Mouse (Mus musculus) splenic B cell, adult 2 months (primary cell): ENCODE results near the gene Garem2.

ENCODE experiments used
- DNase-seq: peaks from one replicate; pipeline ENCODE4 v3.0.0-alpha.2; 2011; ENCODE audit warnings: low read depth, low spot score
- H3K27me3 ChIP-seq: 2 replicates; pipeline ENCODE4 v1.6.1; 2012; ENCODE audit warnings: mild to moderate bottlenecking, low read length, moderate library complexity, mixed read lengths; ENCODE audit not compliant: control insufficient read depth, poor library complexity, insufficient read depth, severe bottlenecking
- H3K36me3 ChIP-seq: 2 replicates; pipeline ENCODE4 v1.6.1; 2012; ENCODE audit warnings: mild to moderate bottlenecking, low read length, moderate library complexity, mixed read lengths; ENCODE audit not compliant: control insufficient read depth, poor library complexity, insufficient read depth, severe bottlenecking

Garem2 gene

DNA sequence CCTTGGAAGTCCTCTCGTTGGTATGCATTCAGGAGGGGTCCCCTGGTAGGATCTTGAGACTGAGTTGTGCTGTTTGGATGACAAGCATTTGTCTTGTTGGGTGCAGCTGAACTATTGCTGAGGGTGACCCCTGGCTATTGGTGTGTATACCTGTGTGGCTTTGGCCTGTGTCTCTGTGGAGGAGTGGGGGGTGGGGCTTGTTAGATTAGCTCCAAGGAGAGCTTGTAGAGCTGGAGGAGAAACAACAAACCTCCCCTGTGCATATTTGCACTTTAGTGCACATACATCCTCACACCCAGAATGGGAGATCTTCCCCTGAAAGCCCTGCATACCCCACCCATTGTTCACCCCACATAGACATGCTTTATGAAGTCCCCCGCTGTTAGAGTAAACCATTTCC lies 1.8 kb downstream of the Garem2 start:
- Histone ChIP-seq H3K36me3 (no peaks in the 10 kb centered on the region), H3K27me3 (no peaks in the 10 kb centered on the region)
- DNase-seq = no peak

DNA sequence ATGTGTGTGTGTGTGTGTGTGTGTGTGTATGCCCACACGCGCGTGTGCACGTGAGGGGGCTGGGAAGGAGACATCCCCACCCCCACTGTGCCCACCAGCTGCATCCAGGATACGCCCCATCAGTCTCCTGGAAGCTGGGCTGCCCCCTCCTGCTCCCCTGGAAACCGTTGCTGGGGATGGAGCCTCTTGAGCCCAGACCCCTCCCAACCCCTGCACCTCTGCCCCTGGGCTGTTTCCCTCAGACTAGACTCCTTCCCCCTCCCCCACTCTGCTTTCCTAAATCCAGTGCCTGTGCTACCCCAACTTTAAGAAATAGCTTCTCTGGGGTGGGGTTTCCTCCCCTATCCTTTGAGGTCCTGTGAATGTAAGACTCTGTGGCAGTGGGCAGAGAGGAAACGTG lies 2.2 kb downstream of the Garem2 start:
- no peaks in the 10 kb centered on the region for H3K36me3 ChIP-seq
- DNase-seq = no peak
- no peaks in the 10 kb centered on the region for H3K27me3 ChIP-seq

DNA sequence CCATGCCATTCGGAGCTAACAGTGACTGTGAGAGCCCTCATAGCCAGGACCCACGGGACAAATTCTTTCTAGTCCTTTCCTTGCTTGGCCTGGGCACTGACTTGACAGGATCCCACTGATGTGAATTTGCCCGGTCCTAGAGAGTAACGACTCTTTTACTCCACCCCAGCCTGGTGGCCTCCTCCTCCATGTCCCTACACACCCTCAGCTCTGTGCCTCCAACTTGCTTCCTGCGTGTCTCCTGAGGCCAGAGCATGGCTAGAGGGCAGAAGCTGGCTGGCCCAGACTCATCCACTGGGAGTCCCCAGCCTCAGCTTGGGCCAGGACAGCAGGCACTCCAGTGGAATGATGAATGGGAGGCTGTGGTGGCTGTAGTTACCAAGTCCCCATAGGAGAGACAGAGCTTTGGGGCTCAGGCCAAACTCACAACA lies 2.7 kb downstream of the Garem2 start:
- no peak for DNase-seq
- Histone ChIP-seq H3K36me3 (no peaks in the 10 kb centered on the region), H3K27me3 (no peaks in the 10 kb centered on the region)

DNA sequence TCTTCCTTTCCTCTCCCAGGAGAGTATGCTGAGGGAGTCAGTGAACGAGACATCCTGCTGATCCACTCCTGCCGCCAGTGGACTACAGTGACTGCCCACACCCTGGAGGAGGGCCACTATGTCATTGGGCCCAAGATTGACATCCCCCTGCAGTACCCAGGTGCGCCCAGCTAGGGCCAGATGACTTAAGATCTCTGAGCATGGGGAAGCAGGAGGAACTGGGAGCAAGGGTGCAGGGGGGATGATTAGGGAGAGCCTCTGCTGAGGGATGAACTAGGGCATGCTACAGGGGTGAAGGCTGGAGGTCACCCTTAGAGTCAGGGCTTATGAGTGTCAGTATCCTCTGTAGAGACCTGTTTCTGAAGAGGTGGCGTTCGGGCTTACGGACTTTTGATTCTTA lies 3.3 kb downstream of the Garem2 start:
- DNase-seq = no peak
- Histone ChIP-seq H3K36me3 (no peaks in the 10 kb centered on the region), H3K27me3 (no peaks in the 10 kb centered on the region)

DNA sequence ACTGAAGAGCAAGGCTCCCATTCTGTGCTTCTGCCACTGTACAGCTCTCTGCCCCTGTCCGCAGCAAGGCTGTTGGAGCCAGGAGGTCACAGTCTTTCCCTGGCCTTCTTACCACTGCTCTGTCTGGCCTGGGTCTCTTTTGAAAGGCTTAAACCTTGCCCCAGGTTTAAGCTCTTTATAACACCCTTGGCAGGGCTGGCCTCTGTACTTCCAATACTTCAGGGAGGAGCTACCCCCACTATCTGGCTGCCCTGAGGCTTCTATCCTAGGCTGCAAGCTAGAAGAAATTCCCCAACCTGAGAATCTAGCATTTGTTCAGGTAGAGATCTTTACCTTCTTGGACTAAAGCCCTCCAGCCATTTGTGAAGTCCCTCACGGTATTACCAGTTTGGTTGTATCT lies 4.9 kb downstream of the Garem2 start:
- H3K27me3 ChIP-seq = no peaks in the 10 kb centered on the region
- no peak for DNase-seq
- H3K36me3 ChIP-seq = no peaks in the 10 kb centered on the region

DNA sequence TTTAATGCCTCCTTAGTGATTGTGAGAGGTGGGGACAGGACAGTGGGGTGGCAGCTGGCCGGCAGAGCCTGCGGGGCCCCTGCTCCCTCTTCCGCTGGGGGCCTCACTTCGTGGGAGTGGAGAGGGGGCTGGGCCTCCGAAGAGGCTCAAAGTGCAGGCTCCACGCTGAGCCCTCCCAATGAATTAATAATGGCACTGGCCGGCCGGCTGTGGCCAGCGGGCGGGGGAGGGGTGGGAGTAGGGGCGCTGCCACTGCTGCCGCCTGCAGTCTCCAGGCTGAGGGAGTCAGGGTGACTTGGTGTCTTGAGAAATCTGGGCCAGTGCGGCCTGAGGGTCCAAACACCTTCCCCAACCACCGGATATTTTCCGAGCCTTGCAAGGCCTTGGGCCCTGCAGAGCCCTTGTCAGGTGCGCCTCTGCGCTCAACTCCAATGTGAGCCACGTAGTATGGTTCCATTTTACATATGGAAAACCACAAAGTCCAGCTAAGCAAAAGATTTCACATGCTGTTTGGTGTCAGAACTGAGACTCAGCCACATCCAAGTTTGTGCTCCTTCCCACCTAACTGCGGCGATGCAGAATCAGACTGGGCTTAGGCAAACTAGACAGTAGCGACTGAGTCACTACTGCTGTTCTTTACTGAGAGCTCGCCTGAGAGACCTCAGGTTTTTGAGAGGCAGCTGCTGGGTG lies 5.6 kb downstream of the Garem2 start:
- Histone ChIP-seq H3K27me3 (no peaks in the 10 kb centered on the region), H3K36me3 (no peaks in the 10 kb centered on the region)
- DNase-seq = no peak

DNA sequence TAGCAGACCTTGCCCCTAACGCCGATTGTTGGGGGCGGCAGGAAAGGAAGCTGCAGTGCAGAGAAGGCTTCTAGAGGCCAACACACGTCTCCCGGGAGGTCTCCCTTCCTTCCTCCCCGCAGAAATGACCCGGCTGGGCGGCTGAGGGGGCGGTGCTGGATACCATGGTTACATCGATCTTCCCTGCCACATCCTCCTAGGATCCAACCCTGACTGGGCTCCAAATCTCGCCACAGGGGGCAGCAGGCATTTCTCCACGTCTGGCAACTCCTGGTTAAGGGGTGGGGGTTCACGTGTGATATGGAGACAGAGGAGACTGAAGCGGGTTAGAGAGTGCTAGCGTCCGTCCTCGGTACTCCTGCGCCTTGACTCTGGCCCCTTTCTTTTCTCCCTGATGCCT lies 6.2 kb downstream of the Garem2 start:
- no peaks in the 10 kb centered on the region for H3K27me3 ChIP-seq
- no peak for DNase-seq

DNA sequence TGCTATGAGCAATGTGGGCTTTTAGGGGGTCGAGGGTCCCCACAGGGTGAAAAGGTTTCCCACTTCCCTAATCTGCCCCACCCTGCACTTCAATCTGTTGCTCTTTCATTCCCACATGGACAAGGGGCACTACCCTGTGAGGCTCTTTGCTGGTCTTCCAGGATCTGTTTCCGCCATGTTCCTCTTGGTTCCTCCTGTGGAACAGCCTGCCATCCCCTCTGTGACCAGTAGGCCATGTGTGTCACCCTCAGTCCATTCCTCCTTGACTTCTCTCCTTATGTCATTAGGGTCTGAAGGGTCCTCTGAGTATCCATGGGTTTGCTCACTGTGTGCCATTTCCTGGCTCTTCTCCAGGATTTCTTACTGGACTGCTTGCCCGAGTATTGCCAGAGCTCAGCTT lies 6.8 kb downstream of the Garem2 start:
- no peak for DNase-seq
- Histone ChIP-seq H3K36me3 (no peaks in the 10 kb centered on the region), H3K27me3 (no peaks in the 10 kb centered on the region)

More for the DNA sequence above, 6.2 kb downstream of the Garem2 start:
- H3K36me3 ChIP-seq = no peaks in the 10 kb centered on the region

DNA sequence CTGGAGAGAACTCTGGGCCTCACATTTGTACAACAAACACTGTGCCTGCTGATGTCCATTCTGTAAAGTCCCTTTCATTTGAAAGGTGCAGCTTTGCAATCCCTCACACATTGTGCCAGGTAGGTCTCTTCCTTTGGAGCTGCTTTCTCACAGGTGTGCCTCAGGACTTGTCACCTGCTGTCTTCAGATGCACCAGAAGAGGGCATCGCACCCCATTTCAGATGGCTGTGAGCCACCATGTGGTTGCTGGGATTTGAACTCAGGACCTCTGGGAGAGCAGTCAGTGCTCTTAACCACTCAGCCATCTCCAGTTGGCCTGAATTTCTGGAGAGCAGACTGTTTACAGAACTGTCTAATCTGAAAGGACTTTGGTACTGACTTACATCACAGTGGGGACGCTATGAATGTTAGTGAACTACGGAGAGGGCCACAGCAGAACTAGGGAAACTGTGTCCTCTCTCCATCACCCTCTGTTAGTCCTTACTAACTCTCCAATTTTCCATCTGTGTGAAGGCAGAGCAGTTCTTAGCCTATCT lies 7.6 kb downstream of the Garem2 start:
- DNase-seq = peak; percentile 16
- Histone ChIP-seq H3K36me3 (no peaks in the 10 kb centered on the region), H3K27me3 (no peaks in the 10 kb centered on the region)

DNA sequence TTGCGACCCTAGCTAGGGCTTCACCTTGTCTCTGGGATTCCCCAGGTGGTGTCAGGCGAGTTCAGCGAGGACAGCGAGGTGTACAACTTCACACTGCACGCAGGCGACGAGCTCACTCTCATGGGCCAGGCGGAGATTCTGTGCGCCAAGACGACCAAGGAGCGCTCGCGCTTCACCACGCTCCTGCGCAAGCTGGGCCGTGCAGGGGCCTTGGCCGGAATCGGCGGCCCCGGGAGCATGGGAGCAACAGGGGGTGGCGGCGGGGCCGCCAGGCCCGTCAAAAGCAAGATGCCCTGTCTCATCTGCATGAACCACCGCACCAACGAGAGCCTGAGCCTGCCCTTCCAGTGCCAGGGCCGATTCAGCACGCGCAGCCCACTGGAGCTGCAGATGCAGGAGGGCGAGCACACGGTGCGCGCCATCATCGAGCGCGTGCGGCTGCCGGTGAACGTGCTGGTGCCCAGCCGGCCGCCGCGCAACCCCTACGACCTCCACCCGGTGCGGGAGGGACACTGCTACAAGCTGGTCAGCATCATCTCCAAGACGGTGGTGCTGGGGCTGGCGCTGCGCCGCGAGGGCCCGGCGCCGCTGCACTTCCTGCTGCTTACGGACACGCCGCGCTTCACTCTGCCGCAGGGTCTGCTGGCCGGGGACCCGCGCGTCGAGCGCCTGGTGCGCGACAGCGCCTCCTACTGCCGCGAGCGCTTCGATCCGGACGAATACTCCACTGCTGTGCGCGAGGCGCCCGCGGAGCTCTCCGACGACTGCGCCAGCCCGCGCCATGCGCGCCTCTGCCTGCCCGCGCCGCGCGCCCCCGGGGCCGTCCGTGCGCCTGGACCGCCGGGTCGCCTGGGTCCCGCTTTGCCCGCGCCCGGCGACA lies 9.2 kb downstream of the Garem2 start:
- peak; percentile 70 for DNase-seq

DNA sequence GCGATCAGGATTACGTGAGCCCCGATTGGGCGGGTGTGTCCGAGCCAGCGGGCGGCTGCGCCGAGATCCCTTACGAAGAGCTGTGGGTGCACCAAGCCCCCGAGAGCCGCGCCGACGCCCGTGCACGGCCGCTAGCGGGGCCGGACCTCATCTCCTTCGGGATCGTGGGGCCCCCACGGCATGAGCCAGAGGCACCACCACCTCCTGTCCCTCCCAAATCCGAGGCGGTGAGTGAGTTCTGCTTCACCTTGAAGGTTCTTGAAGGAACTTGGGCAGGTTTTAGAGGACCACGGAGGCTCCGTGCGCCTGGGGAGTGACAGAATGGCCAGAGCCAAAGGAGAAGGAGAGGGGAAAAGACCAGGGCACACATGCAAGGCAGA lies 9.8 kb downstream of the Garem2 start:
- DNase-seq = no peak
- H3K27me3 ChIP-seq = no peaks in the 10 kb centered on the region
- H3K36me3 ChIP-seq = no peaks in the 10 kb centered on the region; the same call in none of the 2 replicates

More for the DNA sequence above, 9.2 kb downstream of the Garem2 start:
- Histone ChIP-seq H3K36me3 (no peaks in the 10 kb centered on the region; the same call in none of the 2 replicates), H3K27me3 (no peaks in the 10 kb centered on the region)

DNA sequence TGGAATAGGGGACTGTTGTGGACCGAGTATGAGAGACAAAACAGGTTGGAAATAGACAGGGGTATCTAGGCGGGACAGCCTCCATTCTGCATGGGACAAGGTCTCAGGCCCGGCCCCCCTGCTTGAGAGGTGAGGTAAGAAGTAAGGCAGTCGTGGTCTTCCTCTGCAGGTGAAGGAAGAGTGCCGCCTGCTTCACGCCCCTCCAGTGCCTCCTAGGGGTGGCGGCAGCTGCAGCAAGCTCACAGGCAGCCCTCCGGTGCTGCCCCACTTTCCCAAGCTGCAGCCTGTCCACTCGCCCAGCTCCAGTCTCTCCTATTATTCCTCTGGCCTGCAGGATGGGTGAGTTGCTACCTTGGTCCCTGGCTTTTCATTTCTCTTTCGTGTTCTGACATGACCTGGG lies 10.8 kb downstream of the Garem2 start:
- DNase-seq = no peak
- H3K36me3 ChIP-seq = peaks cover 4% of the 10 kb centered on the region
- no peaks in the 10 kb centered on the region for H3K27me3 ChIP-seq

DNA sequence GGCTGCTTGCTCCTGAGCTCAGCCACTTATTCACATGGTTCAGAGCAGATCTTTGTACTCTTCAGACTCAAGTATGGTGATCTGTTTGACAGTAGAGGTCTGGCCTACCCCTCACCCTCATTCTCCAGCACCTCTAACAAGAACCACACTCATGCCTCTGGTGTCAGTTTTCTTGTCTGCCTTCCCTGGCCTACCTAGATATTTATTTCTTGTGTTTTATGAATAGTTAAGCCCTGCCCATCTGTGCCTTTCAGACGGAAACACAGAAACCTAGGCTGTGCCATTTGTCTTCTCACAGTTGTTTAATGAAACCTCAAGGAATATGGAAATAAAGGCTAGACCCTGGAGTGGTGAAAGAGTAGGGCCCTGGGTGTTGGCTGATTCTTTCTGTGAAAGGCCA lies 13.1 kb downstream of the Garem2 start:
- no peak for DNase-seq
- Histone ChIP-seq H3K27me3 (no peaks in the 10 kb centered on the region), H3K36me3 (peaks cover 4% of the 10 kb centered on the region)

DNA sequence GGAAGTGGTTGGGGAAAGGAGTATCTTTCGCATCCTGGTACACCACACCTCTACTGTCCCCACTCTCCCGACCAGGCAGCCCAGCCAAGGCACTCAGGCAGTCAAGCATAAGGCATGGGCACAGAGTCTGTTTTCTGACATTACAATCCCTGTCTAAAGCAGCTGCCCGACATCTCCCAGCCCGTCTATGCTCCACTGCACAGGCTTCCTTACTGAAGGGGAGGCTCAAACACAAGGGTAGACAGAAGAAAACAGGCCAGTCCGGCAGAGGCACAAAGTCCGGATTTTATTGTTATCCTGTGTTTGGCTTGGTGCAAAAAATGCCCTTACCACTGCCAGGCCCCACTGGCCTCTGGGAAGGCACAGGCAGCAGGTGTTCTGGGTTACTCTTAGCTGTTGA lies 14.2 kb downstream of the Garem2 start:
- Histone ChIP-seq H3K36me3 (peaks cover 5% of the 10 kb centered on the region), H3K27me3 (no peaks in the 10 kb centered on the region)
- DNase-seq = no peak

DNA sequence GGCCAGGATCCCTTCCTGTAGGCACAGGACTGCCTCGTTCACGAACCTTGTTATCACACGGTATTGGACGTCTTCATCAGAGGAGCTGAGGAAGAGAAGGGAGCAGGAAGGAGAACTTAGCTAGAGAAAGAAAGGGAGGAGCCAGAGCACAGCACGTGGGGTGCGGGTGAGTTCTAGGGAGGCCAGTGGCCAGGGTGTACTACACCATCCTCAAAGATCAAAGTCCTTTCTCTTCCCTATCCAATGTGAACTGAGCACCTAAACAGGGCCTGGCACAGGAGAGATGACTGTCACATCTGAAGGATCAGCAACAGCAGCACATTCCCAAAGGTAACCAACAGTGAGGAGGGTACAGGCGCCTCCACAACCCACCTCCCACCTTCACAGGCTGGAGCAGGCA lies 15.1 kb downstream of the Garem2 start:
- H3K27me3 ChIP-seq = no peaks in the 10 kb centered on the region
- H3K36me3 ChIP-seq = peaks cover 8% of the 10 kb centered on the region
- no peak for DNase-seq
